Mouse (Mus musculus) fat pad, adult 2 months (tissue): ENCODE data around the gene Lmbr1l.

Experiments
- DNase-seq: peaks from one replicate; pipeline ENCODE4 v3.0.0-alpha.2; 2011; ENCODE audit warnings: low read depth, low spot score; ENCODE audit errors: extremely low read depth

The Lmbr1l gene

DNA sequence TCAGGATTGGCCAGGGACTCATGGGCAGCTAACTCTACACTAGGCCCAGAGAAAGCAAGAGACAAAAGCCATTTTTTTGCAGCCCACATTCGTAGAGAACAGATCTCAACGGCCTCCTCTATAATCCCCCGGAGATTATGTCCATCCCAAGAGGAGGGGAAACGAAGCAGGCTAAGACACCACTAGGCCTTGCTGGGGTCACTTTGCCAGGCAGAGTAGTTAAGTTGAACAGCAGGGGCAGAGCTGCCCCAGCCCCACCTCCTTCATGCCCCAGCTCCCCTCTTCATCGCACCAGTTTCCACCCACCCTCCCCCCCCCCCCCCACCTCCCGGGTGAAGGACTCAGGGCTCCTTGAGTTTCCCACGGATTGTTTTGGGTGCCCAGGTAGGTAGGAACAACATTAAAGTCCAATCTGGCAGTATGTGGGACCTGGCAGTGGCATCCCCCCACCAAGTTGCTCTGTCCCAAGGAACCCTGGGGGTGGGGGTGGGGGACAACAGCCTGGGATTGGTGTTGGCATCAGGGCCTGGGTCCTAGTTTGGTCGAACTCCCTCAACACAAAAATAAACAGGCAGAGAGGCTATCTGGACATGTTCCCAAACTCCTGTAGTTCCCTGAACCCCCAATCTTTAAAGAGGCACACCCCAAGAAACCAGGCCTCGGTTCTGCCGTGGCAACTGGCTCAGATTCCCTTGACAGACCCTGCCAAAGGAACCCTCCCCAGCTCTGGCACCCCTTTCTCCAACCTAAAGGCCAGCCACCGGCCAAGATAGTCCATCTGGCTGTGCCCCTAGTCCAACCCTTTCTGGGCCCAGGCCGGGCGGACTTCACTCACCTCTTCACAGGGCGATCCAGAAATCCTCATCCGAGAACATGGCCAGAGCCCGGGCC is 47.6 kb downstream of the Lmbr1l start:
- DNase-seq, result no peak

DNA sequence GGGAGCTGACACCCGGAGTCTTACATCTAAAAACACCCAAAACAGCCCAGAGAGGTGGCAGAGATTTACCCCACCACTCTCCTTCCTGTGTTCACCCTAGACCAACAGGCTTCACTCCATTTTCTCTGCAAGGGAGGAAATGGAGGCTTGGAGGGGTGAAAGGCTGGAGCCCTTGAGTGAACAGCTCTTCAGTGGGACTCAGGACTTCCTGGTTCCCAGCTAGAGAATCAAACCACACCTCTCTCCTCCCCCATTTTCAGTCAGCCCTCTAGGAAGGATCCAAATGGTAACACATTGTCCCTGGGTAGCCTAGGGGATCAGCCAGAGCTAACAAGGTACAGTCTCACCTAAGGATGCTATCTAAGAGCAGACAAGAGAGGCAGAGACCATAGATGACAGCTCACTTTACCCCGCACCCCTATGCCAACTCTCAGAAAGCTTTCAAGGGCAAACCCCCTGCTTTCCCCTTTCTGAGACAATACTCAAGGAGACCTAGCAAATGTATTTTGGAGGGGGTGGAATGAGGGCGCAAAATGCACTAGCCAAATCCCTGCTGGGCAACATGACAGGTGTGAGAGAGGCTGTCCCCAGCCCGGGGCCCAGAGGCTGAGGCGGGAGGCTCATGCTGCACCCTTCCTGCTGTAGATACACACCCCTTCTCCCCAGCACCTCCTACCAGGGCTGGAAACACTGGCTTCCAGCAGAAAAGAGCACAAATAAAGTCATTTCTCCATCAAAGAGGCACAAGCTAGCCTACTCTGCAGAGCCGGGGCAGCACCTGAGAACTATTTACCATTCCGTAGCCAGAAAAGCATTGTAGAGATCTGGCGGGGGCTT is 48.5 kb downstream of the Lmbr1l start:
- no peak for DNase-seq

DNA sequence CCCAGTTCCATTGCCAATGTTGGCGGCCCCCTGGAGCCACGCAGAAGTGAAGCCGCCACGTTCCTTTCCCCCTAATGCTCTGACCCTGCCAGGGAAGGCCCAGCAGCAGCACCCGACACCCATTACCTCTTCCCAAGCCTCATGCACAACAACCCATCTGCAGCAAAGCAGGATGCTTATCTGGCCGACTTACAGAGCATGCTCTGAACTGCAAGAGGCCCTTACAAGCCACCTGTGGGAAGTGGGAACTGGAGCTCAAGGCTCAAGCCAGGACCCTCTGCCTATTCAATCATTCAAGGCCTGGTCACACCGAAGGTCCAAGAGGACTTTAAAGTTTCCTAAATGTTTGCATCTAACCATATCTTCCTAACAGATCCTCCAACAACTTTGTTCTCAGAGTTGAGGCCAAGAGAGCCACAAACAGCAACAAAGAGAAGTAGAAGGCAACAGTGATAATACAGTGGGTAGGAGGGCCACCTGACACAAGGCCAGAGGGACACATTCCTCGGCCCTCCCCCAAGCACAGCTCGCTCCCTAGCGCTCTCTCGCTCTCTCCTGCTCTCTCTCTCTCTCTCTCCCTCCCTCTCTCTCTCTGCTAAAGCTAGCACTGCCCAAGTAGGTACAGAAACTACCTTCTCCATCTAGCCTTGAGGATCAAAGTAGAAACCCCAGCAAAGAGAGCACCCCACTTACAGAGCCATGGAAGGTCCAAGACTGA is 49.5 kb downstream of the Lmbr1l start:
- DNase-seq, result no peak

DNA sequence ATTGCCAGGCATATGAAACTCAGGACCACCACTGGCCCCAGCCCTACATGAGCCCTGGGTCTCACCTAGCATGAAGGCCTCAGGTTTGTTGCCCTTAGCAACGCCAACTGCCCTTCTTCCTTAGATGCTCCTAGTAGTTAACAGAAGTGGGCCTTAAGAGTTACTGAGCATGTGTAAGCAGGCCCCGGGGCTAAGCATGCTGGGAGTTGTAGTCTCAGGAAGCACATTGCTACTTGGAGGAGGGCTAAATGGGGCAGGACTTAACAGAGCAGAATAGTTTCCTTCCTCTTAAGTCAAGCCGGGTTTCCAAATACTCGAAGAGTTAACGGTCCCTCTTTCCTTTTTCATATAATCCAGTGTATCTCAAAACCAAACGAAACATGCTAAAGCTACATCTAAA is 50.7 kb downstream of the Lmbr1l start:
- DNase-seq, result no peak

DNA sequence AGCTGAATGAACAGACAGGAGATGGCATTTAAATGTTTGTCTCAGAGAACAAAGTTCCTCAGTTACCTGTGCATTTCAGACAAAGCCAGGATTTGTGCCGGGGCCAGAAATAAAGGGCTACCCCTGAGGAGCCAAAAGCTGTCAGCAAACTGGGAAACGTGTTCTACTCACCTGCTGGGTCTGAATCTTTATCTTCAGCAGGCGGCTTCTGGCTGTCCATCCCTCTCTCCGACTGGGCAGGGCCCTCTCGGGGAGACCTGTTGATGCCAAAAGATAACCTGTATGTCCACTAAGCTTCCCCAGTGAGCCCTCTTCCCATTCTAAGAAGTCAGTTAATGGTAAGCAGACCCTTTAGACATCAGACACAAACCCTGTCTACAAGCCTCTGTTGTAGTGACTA is 51.5 kb downstream of the Lmbr1l start:
- DNase-seq, result no peak

DNA sequence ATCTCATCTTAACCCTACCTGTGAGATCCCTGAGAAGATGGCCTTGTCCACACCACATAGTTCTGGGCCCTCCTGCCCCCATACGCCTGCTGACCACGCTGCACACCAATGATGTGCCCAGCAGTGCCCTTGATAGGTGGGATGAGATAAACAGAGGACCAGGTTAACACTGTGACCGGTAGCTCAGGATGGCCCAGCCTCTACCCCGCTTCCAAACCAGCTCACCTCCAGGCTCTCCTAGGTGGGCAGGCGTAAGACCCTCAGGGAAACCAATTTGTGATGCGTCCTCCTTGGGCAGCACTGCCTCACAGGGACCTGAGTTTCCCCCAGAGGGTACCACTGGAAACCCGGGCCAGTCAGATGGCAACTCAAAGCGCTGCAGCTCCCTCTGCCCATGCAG is 52.3 kb downstream of the Lmbr1l start:
- DNase-seq, result no peak

DNA sequence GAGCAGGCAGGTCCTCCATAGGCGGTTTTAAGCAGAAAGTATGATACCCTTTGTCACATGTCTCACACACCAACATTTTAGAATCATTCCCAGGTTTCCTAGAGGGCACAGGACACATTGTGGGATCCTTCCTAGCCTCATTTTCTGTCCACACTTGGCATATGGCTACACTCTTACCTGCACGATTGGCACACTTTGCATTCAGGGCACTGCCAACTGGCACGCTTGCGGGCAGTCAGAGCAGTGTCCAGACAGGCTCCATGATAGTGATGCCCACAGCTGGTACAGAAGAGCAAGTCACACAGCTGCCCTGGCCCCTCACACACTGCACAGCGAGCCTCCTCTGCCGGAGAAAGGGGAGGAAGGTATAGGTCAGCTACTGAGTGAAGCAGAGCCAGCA is 53.1 kb downstream of the Lmbr1l start:
- DNase-seq, result no peak

DNA sequence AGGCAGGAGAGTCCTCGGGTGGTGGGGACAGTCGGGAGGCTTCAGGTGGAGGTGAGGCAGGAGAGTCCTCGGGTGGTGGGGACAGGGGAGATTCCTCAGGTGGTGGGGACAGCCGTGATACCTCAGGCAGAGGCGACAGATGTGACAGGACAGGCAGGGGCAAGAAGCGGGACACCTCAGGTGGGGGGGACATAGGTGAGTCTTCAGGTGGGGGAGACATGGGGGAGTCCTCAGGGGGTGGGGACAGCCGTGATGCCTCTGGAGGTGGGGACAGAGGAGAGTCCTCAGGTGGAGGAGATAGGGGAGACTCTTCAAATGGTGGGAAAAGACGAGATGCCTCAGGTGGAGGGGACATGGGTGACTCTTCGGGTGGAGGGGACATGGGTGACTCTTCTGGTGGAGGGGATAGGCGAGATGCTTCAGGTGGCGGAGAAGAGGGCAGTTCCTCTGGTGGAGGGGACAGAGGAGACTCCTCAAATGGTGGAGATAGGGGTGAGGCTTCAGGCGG is 54.5 kb downstream of the Lmbr1l start:
- DNase-seq, result no peak

DNA sequence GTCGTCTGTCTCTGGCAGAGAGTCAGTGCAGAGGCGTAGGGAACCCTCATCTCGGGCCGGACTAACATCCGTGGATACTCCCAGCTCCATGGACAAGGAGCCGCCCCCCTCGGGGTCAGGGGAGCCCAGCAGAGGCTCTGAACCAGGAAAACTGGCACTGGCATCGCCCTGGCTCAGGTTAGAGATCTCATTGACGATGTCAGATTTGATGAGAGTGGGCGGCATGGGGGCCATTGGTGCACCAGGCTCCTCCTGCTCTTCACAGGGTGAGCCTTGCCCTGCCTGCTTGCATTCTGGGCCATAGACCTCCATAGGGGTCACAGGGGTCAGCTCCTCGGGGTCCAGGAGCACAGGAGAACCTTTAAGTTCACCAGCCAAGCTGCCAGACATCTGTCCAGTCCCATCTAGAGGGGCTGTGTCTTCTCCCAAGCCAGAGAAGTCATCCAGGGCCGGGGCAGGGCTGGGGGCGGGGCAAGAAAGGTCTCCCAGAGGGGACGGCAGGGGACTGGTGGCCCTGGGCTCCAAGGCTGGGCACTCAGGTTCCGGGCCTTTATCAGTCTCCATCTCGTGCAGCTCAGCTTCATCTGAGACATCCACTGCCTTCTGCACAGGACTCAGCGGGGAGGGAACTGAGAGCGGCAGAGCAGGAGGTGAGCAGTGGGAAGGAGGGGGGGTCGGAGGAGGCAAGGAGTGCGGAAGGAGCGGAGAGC is 56.2 kb downstream of the Lmbr1l start:
- DNase-seq, result no peak

DNA sequence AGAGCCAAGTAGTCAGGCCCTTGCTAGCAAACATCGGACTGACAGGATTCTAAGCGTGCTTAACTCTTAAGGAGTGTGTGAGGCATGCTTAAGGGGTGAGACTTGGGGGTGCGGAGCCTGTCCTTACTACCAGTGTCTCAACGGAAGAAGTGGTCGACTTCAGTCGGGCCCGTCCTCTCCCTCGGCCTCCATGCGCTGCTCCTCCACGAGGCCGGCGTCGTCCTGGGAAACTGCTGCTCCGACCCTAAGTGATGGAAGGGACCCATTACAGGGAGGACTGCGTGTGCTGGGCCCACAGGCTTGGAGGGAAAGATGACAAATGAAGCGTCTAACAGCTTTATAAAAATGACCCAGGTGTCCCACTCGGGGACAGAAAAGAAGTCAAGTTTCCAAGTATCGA is 57.1 kb downstream of the Lmbr1l start:
- no peak for DNase-seq

DNA sequence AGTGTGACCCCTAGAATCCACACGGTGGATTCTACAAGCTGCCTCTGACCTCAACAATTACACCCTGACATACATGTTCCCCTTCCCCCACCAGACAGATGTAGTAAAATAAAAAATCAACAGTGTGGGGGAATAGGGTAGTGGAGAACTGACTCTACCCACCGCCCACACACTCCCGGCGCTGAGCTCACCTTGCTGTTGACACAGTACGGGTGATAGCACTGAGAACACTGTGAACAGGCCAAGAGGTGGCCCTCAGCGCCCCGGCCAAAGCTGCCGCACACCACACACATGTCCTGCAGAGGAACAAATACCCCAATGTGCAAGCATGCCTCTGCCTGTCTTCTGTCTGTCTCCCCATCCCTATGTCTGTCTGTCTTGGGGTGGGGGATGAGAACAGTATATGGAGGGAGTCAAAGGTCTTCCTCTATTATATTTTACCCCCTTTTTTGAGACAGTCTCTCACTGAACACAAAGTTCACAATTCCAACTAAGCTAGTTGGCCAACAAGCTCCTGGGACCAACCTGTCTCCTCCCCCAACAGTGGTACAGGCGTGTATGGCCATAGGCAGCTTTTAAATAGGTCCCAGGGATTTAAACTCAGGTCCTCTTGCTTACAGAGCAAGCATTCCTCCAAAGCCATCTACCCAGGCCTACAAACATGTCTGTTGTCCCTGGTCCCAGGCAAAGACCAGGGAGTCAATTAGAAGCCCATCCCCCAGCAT is 58.5 kb downstream of the Lmbr1l start:
- DNase-seq, result no peak

DNA sequence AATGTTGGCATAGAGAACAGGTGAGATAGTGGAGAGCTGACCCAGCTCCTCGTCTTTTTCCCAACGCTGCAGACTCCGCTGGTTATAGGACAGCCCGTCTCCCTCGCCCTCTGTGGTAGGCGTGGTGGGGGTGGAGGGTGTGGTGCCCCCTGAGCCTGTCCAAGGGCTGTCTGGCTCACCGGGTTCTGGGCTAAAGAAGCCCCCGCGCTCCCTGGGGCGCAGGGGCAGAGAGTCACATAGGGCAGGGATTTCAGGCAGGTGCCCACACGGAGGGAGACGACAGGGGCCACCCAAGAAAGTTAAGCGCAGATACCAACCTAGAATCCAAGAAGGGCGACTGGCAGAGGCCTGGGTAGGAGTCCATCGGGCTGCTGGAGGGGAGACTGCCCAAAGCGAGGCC is 63.8 kb downstream of the Lmbr1l start:
- DNase-seq, result no peak
